Mouse (Mus musculus) intestine, embryonic 14.5 days (tissue): ENCODE results near the gene B830017H08Rik. TPM values are rescaled to one million over a fixed set of nuclear protein-coding genes. Genes with fewer than 3 reads are reported as not detected.

Source experiments
- ATAC-seq: fragments of 200-750 bp; cut with Nextera tagmentation; replicated peaks from 2 replicates; pipeline ENCODE4 v1.8.0; 2017; ENCODE audit warnings: low read depth, moderate number of reproducible peaks, moderate TSS enrichment, moderate library complexity; ENCODE audit not compliant: low FRiP score, low TSS enrichment
- DNase-seq: peaks from one replicate; pipeline ENCODE4 v3.0.0-alpha.2; 2018; ENCODE audit warnings: low spot score
- H3K27ac ChIP-seq: fragments of 300-500 bp; sonication (generic); 2 replicates; pipeline ENCODE4 v1.5.1; 2014; ENCODE audit warnings: low read depth, mild to moderate bottlenecking, control low read depth
- H3K27me3 ChIP-seq: fragments of 300-500 bp; sonication (generic); replicated peaks from 2 replicates; pipeline ENCODE4 v1.6.1; 2014; ENCODE audit warnings: low read length, control low read depth; ENCODE audit not compliant: control insufficient read depth, insufficient read depth
- H3K36me3 ChIP-seq: fragments of 300-500 bp; sonication (generic); 2 replicates; pipeline ENCODE4 v1.6.1; 2014; ENCODE audit warnings: low read length, control low read depth; ENCODE audit not compliant: control insufficient read depth, insufficient read depth
- H3K4me1 ChIP-seq: fragments of 300-500 bp; sonication (generic); replicated peaks from 2 replicates; pipeline ENCODE4 v1.6.1; 2014; ENCODE audit warnings: low read length, control low read depth, mixed read lengths; ENCODE audit not compliant: control insufficient read depth, insufficient read depth
- H3K4me2 ChIP-seq: fragments of 300-500 bp; sonication (generic); 2 replicates; pipeline ENCODE4 v1.6.1; 2014; ENCODE audit warnings: low read length
- H3K4me3 ChIP-seq: fragments of 300-500 bp; sonication (generic); 2 replicates; pipeline ENCODE4 v1.5.1; 2014; ENCODE audit warnings: low read depth, low read length, control low read depth, mixed read lengths
- H3K9ac ChIP-seq: fragments of 300-500 bp; sonication (generic); 2 replicates; pipeline ENCODE4 v1.6.1; 2014; ENCODE audit warnings: mild to moderate bottlenecking, low read length
- H3K9me3 ChIP-seq: fragments of 300-500 bp; sonication (generic); 2 replicates; pipeline ENCODE4 v1.6.1; 2016; ENCODE audit warnings: low read length, control low read depth; ENCODE audit not compliant: control insufficient read depth
- WGBS: fragments of 180-500 bp; shearing (Covaris S2); extraction: QIAGEN DNeasy Blood & Tissue Kit; methylation state at CpG from one replicate; pipeline ENCODE4 v1.1.7; 2014; 5-methylcytosine and 5-hydroxymethylcytosine counted together
- polyA plus RNA-seq: library from polyadenylated mRNA; unstranded; fragments of >200 nt; fragmentation: Nextera tagmentation; extraction: Ambion mirVana; gene quantifications from 2 replicates; pipeline ENCODE4 v1.2.1, GENCODE M21; 2014

B830017H08Rik gene
- polyA plus RNA-seq, 1 experiment from 2014 or later, result not detected

DNA sequence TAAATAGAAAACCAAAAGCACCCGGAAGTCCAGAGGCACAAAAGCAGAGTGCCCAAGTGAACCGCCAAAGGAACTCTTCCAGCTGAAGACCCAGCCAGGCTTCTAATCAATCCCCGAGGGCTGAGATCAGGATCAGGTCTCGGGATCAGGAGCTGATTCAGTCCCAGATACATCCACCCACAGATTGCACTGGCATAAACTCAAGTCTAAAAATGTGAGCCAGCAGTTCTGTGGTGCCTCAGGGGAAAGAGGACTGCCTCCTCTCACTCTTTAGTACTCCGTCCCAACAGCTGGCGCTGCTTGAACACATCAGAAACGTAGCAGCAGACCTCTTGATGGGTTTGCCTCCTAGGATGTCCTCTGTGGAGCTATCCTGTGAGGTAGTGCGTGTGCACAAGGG, 16.4 kb upstream of the B830017H08Rik start:
- WGBS, result 85% methylated on average over 8 of the region's 8 CpGs
- Histone ChIP-seq H3K4me2 (no peak overlapping the region), H3K36me3 (no peaks in the 10 kb centered on the region), H3K27me3 (peaks cover 7% of the 10 kb centered on the region), H3K4me1 (0 out of 2 replicates have a peak, but pooled peaks cover 8% of the 10 kb centered on the region), H3K9me3 (no peaks in the 10 kb centered on the region), H3K9ac (no peak overlapping the region), H3K4me3 (no peak overlapping the region), H3K27ac (no peak overlapping the region)
- no peak for ATAC-seq
- no peak for DNase-seq

DNA sequence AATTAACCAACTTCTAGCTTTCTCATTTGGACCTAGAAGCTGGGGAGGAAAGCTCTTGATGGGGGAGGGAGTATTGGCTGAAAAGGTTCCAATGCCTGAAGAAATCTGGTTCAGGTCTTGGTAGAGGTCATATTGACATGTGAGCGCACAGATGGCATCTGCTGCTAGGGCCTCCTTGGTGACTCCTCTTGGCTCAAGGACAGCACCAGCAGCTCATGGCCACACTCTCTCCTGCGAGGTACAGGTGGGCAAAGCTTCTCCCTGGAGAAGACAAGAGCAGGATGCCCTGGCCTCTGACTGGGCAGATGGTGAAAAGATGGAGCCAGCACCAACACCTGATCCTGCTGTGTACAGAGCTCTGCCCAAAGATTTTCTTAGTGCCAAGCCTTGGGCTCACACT, 6.4 kb upstream of the B830017H08Rik start:
- no peak for DNase-seq
- H3K9ac ChIP-seq, result no peak overlapping the region
- 95% methylated on average over 2 of the region's 2 CpGs for WGBS
- no peak overlapping the region for H3K27ac ChIP-seq
- no peak for ATAC-seq
- H3K4me3 ChIP-seq, result no peak overlapping the region
- peaks cover 15% of the 10 kb centered on the region for H3K27me3 ChIP-seq
- H3K4me1 ChIP-seq, result no peaks in the 10 kb centered on the region
- no peaks in the 10 kb centered on the region for H3K9me3 ChIP-seq
- no peaks in the 10 kb centered on the region for H3K36me3 ChIP-seq
- H3K4me2 ChIP-seq, result no peak overlapping the region

- Histone ChIP-seq H3K9me3 (no peaks in the 10 kb centered on the region), H3K36me3 (no peaks in the 10 kb centered on the region), H3K4me2 (no peak overlapping the region), H3K4me3 (no peak overlapping the region), H3K4me1 (no peaks in the 10 kb centered on the region), H3K27me3 (peaks cover 33% of the 10 kb centered on the region), H3K9ac (no peak overlapping the region), H3K27ac (no peak overlapping the region)
- no peak for DNase-seq
- 94% methylated on average over 2 of the region's 2 CpGs for WGBS
- no peak for ATAC-seq
Measured at GRCm38 (mm10) chr16:17828229-17828628, 4.7 kb upstream of the B830017H08Rik start.

- Histone ChIP-seq H3K27ac (no peak overlapping the region), H3K9me3 (no peaks in the 10 kb centered on the region), H3K36me3 (no peaks in the 10 kb centered on the region), H3K27me3 (peaks cover 39% of the 10 kb centered on the region), H3K4me3 (no peak overlapping the region), H3K9ac (no peak overlapping the region), H3K4me1 (no peaks in the 10 kb centered on the region), H3K4me2 (no peak overlapping the region)
- 71% methylated on average over 3 of the region's 3 CpGs for WGBS
- ATAC-seq (no peak), DNase-seq (no peak)
Measured at GRCm38 (mm10) chr16:17828867-17829266, 4.1 kb upstream of the B830017H08Rik start.

- 64% methylated on average over 10 of the region's 10 CpGs for WGBS
- Histone ChIP-seq H3K4me3 (no peak overlapping the region), H3K4me1 (no peaks in the 10 kb centered on the region), H3K9me3 (no peaks in the 10 kb centered on the region), H3K4me2 (no peak overlapping the region), H3K36me3 (no peaks in the 10 kb centered on the region), H3K27ac (no peak overlapping the region), H3K27me3 (peaks cover 56% of the 10 kb centered on the region), H3K9ac (no peak overlapping the region)
- ATAC-seq (no peak), DNase-seq (no peak)
Measured at GRCm38 (mm10) chr16:17830385-17831178, 2.3 kb upstream of the B830017H08Rik start.

DNA sequence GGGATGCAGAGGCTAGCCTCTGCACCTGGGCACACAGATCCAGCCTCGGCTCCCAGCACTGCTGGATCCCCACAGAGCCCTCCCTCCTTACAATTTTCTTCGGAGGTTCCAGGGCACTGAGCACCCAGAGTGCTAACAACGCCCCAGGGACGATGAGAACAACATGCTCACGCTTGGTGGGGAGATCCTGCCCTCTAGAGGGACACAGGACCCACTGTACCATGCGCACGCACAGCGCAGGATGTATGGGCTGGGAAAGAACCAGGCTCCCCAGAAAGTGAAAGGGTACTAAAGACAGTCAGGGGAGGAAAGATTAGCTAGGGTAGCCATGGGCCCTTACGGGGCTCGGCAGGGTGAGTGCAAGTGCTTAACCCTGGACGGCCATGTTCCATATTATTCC, 1.1 kb upstream of the B830017H08Rik start:
- H3K4me1 ChIP-seq, result no peaks in the 10 kb centered on the region
- DNase-seq (no peak), ATAC-seq (no peak)
- peaks cover 68% of the 10 kb centered on the region for H3K27me3 ChIP-seq
- H3K9ac ChIP-seq, result no peak overlapping the region
- H3K4me2 ChIP-seq, result no peak overlapping the region
- no peak overlapping the region for H3K27ac ChIP-seq
- no peak overlapping the region for H3K4me3 ChIP-seq
- H3K9me3 ChIP-seq, result no peaks in the 10 kb centered on the region
- no peaks in the 10 kb centered on the region for H3K36me3 ChIP-seq
- 19% methylated on average over 11 of the region's 11 CpGs for WGBS

- Histone ChIP-seq H3K4me3 (peak overlapping the region; percentile 58), H3K4me2 (peak overlapping the region; percentile 95), H3K9me3 (no peaks in the 10 kb centered on the region), H3K27ac (no peak overlapping the region), H3K4me1 (no peaks in the 10 kb centered on the region), H3K36me3 (no peaks in the 10 kb centered on the region), H3K27me3 (peaks cover 71% of the 10 kb centered on the region), H3K9ac (peak overlapping the region; percentile 44)
- WGBS, result under 1% methylated on average over 37 of the region's 37 CpGs
- ATAC-seq, result no peak
- no peak for DNase-seq
Measured at GRCm38 (mm10) chr16:17833321-17833680, 380 bp downstream of the B830017H08Rik start.

- H3K4me3 ChIP-seq, result peak overlapping the region; percentile 58
- H3K9ac ChIP-seq, result peak overlapping the region; percentile 44
- WGBS, result under 1% methylated on average over 72 of the region's 103 CpGs
- no peak overlapping the region for H3K27ac ChIP-seq
- DNase-seq, result peak; percentile 79
- peaks cover 71% of the 10 kb centered on the region for H3K27me3 ChIP-seq
- H3K4me1 ChIP-seq, result no peaks in the 10 kb centered on the region
- H3K36me3 ChIP-seq, result no peaks in the 10 kb centered on the region
- H3K4me2 ChIP-seq, result peak overlapping the region; percentile 95
- ATAC-seq, result peak; percentile 36; the same call in 1 of the 2 replicates
- H3K9me3 ChIP-seq, result no peaks in the 10 kb centered on the region
Measured at GRCm38 (mm10) chr16:17833681-17834399, 919 bp downstream of the B830017H08Rik start.
